In the genomic region with DNA sequence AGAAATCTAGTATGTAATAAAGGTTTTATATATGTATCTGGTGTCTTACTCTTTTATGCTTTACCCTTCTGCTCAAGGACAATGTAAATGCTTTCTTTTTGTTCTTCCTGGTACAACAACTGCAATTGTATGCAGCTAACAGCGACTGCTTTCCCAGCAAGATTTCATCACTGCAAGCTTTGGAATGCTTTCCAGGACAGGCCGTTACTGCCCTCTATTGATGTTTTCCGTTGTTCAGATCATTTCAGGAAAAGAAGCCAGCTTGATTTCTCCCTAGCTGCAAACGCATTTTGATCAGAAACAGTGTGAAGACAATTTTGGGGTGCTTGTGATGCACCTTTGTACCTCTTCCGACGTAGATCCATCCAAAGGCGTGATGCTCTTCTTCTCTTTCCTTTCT, we compare ENCODE assay signal across 15 mouse cellular contexts.
DNase-seq lines count a peak whose midpoint lies in the region; ATAC-seq and TF ChIP-seq lines count a peak whose summit lies in the region.
"Had no signal": no experiment of that assay in that cellular context is flagged by ENCODE, and none has a peak within 500 bp of the region (broad histone marks: within the 10 kb centered on the region; RNA-seq: fewer than 3 reads in every experiment).

No protein-coding gene starts in this region.

- no peak for DNase-seq in frontal cortex, postnatal 25 days (ENCODE audit: low spot score in 2 of 2)
- DNase-seq in midbrain, embryonic 14.5 days: peak; percentile 84
- peak; percentile 85 for DNase-seq in brain, embryonic 14.5 days (ENCODE audit: low read depth)
- peak; percentile 57 for DNase-seq in retina, embryonic 14.5 days (ENCODE audit: low spot score)
- DNase-seq in ovary, postnatal 10 days (ENCODE audit: low spot score): no peak
- DNase-seq in cerebellum, adult 11 months: no peak
- DNase-seq: adrenal gland, postnatal 10 days; heart, adult 11 months; heart, postnatal 10 days; kidney, adult 11 months had no signal

- H3K4me1 ChIP-seq in midbrain, embryonic 14.5 days (ENCODE audit: control insufficient read depth, insufficient read depth, low read length): 0 out of 2 replicates have a peak, but pooled peaks cover 2% of the 10 kb centered on the region
- no peaks in the 10 kb centered on the region for H3K4me1 ChIP-seq in midbrain, embryonic 13.5 days (replicated peaks)
- H3K4me1 ChIP-seq: liver, embryonic 12.5 days had no signal

- H3K9me3 ChIP-seq in midbrain, embryonic 14.5 days (ENCODE audit: control insufficient read depth, low read length): no peaks in the 10 kb centered on the region
- no peaks in the 10 kb centered on the region for H3K9me3 ChIP-seq in midbrain, embryonic 13.5 days
- H3K9me3 ChIP-seq: liver, embryonic 12.5 days had no signal

- ATAC-seq in frontal cortex, adult (ENCODE audit: low TSS enrichment): peak; percentile 90
- no peak for ATAC-seq in midbrain, embryonic 14.5 days (ENCODE audit: low FRiP score, low TSS enrichment)
- no peak for ATAC-seq in midbrain, embryonic 13.5 days
- ATAC-seq: CD4-positive, CD25-positive, alpha-beta regulatory T cell, adult 4 months; liver, embryonic 12.5 days had no signal

- H3K4me3 ChIP-seq in midbrain, embryonic 14.5 days (replicated peaks; ENCODE audit: low read depth, low read length): no peak overlapping the region
- H3K4me3 ChIP-seq in midbrain, embryonic 13.5 days (replicated peaks): no peak overlapping the region
- H3K4me3 ChIP-seq: liver, embryonic 12.5 days; myocyte had no signal

- H3K9ac ChIP-seq in midbrain, embryonic 14.5 days (replicated peaks; ENCODE audit: low read length): no peak overlapping the region
- no peak overlapping the region for H3K9ac ChIP-seq in midbrain, embryonic 13.5 days (replicated peaks)
- H3K9ac ChIP-seq: liver, embryonic 12.5 days had no signal

- whole genome bisulfite sequencing in midbrain, embryonic 14.5 days: 52% methylated on average over 7 of the region's 7 CpGs
- WGBS in midbrain, embryonic 13.5 days: 49% methylated on average over 7 of the region's 7 CpGs

- H3K27ac ChIP-seq in midbrain, embryonic 14.5 days (replicated peaks; ENCODE audit: low read depth, low read length): no peak overlapping the region
- H3K27ac ChIP-seq in midbrain, embryonic 13.5 days: no peak overlapping the region
- H3K27ac ChIP-seq: liver, embryonic 12.5 days had no signal

- H3K4me2 ChIP-seq in midbrain, embryonic 14.5 days (ENCODE audit: low read length): no peak overlapping the region
- no peak overlapping the region for H3K4me2 ChIP-seq in midbrain, embryonic 13.5 days (replicated peaks)
- H3K4me2 ChIP-seq: liver, embryonic 12.5 days had no signal

- H3K27me3 ChIP-seq in midbrain, embryonic 14.5 days (ENCODE audit: control insufficient read depth, insufficient read depth, low read length): no peaks in the 10 kb centered on the region
- H3K27me3 ChIP-seq in midbrain, embryonic 13.5 days: no peaks in the 10 kb centered on the region
- H3K27me3 ChIP-seq: liver, embryonic 12.5 days had no signal

- TF ChIP-seq CTCF in brain, embryonic 14.5 days (IDR thresholded peaks at IDR 0.05; ENCODE audit: borderline replicate concordance, extremely low read depth, insufficient read depth, insufficient read length): peak; percentile 47; the same call in 1 of the 2 replicates

- TF ChIP-seq POLR2A in brain, embryonic 14.5 days (IDR thresholded peaks at IDR 0.05; ENCODE audit: borderline replicate concordance, extremely low read depth, insufficient read depth, insufficient read length, poor library complexity, severe bottlenecking): no peak

- H3K36me3 ChIP-seq in midbrain, embryonic 14.5 days (ENCODE audit: control insufficient read depth, insufficient read depth, low read length): no peaks in the 10 kb centered on the region
- no peaks in the 10 kb centered on the region for H3K36me3 ChIP-seq in midbrain, embryonic 13.5 days
- H3K36me3 ChIP-seq: liver, embryonic 12.5 days had no signal

Comparison
In these comparisons a context has a peak if more than half of its experiments do, and no peak if none do; other contexts are left out.
1. DNase-seq: peak in midbrain, embryonic 14.5 days (single experiment), brain, embryonic 14.5 days (single experiment) and retina, embryonic 14.5 days (single experiment); none in frontal cortex, postnatal 25 days (0 of 2), ovary, postnatal 10 days (single experiment) and cerebellum, adult 11 months (single experiment).